Mouse (Mus musculus): ENCODE measurements around the gene Nsun5. TPM values are rescaled to one million over a fixed set of nuclear protein-coding genes. Genes with fewer than 3 reads are reported as not detected.

Nsun5 gene
- polyA plus RNA-seq, 1 experiment = 23.1 TPM

Other genes starting within 250 kb of the Nsun5 start
- gene Tbl2, start 220.3 kb upstream of the Nsun5 start, polyA plus RNA-seq (2012; rRNA removed) = 8.9 and 11.7 TPM in 2 replicates
- gene Bcl7b, start 201.7 kb upstream of the Nsun5 start, polyA plus RNA-seq (2012; rRNA removed) = 26.3 and 28.4 TPM in 2 replicates
- gene Baz1b, start 182.7 kb upstream of the Nsun5 start, polyA plus RNA-seq (2012; rRNA removed) = 16.2 and 19.7 TPM in 2 replicates
- gene Fzd9, start 118.7 kb upstream of the Nsun5 start, polyA plus RNA-seq (2012; rRNA removed) = 2.8 and 3.7 TPM in 2 replicates
- not detected in 2 replicates for gene Fkbp6, start 19.9 kb upstream of the Nsun5 start, polyA plus RNA-seq (2012; rRNA removed)
- gene Trim50, start 16.7 kb upstream of the Nsun5 start, polyA plus RNA-seq (2012; rRNA removed) = not detected in 2 replicates
- 13.7 and 14.7 TPM in 2 replicates for gene Pom121, start 24.6 kb downstream of the Nsun5 start, polyA plus RNA-seq (2012; rRNA removed)
- gene Hip1, start 175.2 kb downstream of the Nsun5 start, polyA plus RNA-seq (2012; rRNA removed) = 4.1 and 7.6 TPM in 2 replicates
- gene Ccl26, start 193.6 kb downstream of the Nsun5 start, polyA plus RNA-seq (2012; rRNA removed) = not detected in 2 replicates
- gene Ccl24, start 203.1 kb downstream of the Nsun5 start, polyA plus RNA-seq (2012; rRNA removed) = 0.30 and 2.4 TPM in 2 replicates